Mouse (Mus musculus): Measurements from ENCODE around the gene Synj2. TPM values are rescaled to one million over a fixed set of nuclear protein-coding genes. Genes with fewer than 3 reads are reported as not detected.

The Synj2 gene
- total RNA-seq, 4 experiments from 2014 or later: 61.3 to 82.7 (median 71.8) TPM

GRCm38 (mm10) chr17:5975099-5975977 is 34.3 kb downstream of the Synj2 start:
- peak; percentile 87 to 90 for DNase-seq (ENCODE audit: low spot score in 2 of 2)

GRCm38 (mm10) chr17:5976221-5977055 is 35.4 kb downstream of the Synj2 start:
- no peak for DNase-seq (ENCODE audit: low spot score in 2 of 2)

DNA sequence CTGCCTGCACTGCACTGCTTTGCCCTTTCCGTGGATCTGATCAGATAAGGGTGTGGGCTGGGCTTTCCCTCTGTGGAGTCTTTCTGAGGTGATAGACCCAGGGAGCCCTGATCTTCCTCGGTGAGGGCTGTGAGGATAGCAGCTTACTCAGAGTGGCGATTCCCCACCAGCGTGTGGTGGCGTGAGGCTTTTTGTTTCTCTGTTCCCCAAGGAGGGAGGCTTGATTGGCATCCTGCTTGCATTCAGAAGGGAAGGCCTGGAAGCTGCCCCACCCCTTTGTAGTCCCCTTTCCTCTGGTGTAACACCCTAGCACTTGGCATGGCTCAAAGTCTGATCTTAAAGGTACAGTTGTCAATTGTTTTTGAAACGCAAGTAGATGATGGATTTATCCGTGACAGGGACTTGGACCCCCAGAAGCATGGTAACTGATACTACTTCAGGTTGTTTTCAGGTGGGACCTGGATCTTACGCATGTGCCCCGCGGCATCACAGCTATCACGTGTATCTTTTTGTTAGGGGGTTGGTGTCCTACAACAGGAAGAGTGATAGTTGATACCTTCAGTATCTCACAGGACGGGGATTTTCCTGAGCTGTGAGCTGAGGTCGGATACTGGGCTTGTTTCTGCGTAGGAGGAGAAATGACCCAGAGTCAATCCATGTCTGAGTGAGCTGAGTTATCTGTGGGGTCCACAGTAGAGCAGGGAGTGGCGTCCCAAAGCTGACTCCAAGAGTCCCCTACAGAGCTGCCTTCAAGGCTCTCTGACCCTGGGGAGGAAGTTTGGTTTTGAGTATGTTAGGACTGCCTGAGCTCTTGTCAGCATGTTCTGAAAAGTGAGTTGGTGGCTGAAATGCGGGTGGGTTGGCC is 36.2 kb downstream of the Synj2 start:
- no peak for DNase-seq (ENCODE audit: low spot score in 2 of 2)

DNA sequence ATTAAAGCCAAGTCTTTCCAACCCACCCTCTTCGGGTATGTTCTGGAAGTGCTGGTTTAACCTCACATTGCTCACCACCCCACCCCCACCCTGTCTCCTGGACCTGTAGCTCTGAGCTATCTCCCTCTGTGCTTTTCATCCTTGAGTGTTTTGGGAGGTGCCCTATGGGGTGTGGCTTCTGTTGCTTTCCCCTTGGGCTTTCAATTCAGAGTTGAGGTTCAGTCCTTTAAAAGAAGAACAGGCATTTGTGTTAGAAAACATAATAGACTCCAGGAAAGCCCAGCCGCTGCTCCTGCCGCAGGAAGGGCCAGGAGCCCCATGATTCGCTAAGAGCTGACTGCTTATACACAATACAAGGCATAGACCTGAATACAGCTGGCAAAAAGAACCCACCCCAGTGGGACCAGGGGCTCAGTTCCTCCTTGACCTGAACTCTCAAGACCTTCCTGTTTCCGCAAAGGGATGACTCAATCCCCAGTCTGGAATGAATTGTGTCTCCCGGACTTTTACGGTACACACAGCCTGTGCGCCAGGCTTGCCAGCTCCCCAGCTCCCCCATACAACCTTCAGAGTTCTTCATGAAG is 36.9 kb downstream of the Synj2 start:
- DNase-seq (ENCODE audit: low spot score in 2 of 2): no peak

- DNase-seq (ENCODE audit: low spot score in 2 of 2): no peak
Measured at GRCm38 (mm10) chr17:5978505-5979077, 37.5 kb downstream of the Synj2 start.

- no peak for DNase-seq (ENCODE audit: low spot score in 2 of 2)
Measured at GRCm38 (mm10) chr17:5980860-5981259, 39.8 kb downstream of the Synj2 start.

- no peak for DNase-seq (ENCODE audit: low spot score in 2 of 2)
Measured at GRCm38 (mm10) chr17:5983150-5983549, 42.1 kb downstream of the Synj2 start.

DNA sequence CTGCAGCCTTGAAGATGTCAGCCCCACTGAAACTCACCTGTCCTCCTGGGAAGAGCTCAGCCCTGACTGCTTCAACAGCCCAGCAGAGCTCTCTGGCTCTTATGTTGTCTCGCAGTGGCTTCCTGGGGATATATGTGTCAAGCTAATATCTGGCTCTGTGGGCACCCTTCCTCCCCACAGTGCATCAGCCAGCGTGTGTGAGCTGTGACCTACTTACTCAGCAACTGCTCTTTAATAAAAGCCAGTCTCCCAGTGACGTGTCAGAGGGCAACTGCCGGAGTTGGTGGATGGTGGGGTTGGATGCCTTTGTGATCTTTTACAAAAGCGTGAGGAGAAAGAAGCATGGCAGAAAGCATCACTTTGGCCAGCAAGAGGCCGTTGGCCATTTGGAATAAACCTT is 42.8 kb downstream of the Synj2 start:
- DNase-seq (ENCODE audit: low spot score in 2 of 2): no peak

DNA sequence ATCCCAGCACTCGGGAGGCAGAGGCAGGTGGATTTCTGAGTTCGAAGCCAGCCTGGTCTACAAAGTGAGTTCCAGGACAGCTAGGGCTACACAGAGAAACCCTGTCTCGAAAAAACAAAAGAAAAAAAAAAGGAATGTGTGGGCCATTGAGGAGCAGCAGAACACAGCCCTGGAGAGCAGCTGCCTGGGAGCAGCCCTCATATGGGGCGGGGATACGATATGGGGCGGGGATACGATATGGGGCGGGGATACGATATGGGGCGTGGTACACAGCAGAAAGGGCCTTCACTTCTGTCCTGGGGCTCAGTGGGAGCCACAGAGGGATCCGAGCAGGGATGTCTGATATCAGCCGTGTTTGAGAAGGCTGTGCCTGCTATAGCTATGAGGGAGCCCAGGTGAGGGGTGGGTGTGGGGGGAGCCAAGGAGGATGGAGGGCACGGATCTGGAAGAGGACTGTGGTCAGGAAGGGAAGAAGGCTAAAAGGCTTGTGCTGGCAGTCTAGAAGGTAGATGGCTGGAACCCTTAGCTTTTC is 43.7 kb downstream of the Synj2 start:
- DNase-seq (ENCODE audit: low spot score in 2 of 2): no peak

DNA sequence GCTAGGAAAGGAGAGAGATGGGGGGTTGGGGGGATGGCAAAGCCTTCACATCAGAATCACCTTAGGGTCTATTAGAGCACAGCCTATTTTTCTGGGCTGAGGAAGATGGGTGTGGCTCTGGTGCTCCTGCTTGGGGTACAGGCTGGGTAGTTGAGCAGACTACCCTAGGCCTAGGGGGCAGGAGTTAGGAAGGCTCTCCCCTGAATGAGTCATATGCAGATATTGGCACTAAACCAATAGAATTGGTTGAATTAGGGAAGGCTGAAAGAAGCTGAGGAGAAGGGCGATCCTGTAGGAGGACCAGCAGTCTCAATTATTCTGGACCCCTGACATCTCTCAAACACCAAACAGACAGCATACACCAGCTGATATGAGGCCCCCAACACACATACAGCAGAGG is 44.2 kb downstream of the Synj2 start:
- DNase-seq (ENCODE audit: low spot score in 2 of 2): no peak

DNA sequence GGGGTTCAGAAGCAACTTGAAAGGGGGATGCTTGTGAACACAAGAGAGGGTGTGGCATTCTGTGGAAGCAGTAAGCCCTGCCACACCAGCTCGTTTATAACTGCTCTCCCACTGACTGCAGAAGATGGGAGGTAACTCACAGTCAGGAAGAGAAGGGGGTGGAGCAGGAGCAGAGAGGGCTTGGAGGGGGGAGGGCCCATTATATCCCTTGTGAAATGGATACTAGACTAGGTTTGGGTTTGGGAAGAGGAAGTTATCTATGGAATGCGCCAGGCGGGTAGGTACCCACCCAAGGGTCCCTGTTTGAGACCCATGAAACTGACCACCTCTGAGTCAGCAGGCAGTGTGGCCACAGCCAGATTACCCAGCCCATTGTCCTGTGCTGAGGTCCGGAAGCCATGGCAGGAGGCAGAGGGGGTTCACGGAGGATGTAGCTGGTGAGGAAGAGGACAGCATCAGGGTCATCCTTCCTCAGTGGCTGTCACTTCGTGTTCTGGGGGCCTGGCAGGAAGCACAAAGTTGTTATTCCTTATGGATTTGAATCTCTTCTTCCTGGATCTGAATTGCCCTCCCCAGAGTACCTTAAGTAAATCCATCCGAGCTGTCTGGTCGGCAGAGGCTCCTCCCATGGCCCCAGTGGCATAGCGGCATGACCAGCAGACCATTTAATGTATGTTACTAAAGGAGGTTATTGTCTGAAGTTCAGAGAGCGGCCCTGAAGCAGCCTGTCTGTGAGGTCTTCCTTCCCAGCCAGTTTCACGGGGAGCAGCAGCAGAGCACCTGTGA is 46.4 kb downstream of the Synj2 start:
- DNase-seq (ENCODE audit: low spot score in 2 of 2): no peak

DNA sequence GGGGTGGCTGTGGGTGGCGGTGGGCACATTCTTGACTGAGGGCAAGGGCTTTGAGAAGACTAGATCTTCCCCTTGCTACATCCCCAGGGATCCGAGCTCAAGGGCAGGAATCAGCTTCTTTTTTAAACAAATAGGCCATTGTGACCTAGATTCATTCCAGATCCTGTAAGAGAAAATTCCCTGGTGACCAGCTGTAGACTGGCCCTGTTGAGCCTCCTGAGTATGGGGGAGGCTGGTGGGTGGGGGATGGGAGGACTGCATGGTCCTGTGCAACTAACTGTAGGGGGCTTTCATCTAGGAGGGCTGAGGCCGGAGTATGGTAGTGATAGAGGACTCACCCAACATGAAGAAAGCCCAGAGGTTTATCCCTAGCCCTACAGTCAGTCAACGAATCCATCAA is 47.0 kb downstream of the Synj2 start:
- DNase-seq (ENCODE audit: low spot score in 2 of 2): no peak

GRCm38 (mm10) chr17:5992866-5993580 is 51.9 kb downstream of the Synj2 start:
- no peak for DNase-seq (ENCODE audit: low spot score in 2 of 2)

DNA sequence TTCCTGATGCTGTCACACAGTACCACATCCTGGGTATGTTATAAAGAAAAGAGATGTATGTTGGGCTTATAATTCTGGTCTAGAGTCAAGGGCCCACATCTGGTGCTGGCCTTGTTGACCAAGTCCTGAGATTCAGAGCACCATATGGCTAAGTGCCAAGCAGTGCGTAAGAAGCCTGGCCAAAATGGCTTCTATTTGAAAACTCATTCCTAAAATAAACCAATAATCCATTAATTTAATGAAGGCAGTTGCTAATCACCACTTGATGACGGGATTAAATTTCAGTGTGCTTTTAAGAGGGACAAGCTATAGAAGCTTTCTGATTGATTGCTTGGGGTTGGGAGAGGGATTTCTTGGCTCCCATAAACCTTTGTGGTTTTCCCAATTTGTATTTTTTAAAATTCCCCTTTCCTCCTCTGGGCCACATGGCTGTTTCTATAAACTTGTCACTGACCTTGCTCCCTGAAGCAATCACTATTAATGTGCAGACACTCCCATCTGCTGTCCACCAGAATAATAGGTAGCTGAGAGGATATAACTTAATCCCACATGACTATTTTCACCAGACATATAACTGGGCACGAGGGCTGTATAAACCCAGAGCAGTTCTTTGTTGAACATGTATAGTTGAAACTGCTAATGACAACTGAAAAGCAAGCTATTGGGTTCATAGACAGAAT is 52.6 kb downstream of the Synj2 start:
- DNase-seq (ENCODE audit: low spot score in 2 of 2): no peak

GRCm38 (mm10) chr17:5994606-5995005 is 53.5 kb downstream of the Synj2 start:
- DNase-seq (ENCODE audit: low spot score in 2 of 2): no peak

GRCm38 (mm10) chr17:5996589-5996988 is 55.5 kb downstream of the Synj2 start:
- DNase-seq (ENCODE audit: low spot score in 2 of 2): no peak

DNA sequence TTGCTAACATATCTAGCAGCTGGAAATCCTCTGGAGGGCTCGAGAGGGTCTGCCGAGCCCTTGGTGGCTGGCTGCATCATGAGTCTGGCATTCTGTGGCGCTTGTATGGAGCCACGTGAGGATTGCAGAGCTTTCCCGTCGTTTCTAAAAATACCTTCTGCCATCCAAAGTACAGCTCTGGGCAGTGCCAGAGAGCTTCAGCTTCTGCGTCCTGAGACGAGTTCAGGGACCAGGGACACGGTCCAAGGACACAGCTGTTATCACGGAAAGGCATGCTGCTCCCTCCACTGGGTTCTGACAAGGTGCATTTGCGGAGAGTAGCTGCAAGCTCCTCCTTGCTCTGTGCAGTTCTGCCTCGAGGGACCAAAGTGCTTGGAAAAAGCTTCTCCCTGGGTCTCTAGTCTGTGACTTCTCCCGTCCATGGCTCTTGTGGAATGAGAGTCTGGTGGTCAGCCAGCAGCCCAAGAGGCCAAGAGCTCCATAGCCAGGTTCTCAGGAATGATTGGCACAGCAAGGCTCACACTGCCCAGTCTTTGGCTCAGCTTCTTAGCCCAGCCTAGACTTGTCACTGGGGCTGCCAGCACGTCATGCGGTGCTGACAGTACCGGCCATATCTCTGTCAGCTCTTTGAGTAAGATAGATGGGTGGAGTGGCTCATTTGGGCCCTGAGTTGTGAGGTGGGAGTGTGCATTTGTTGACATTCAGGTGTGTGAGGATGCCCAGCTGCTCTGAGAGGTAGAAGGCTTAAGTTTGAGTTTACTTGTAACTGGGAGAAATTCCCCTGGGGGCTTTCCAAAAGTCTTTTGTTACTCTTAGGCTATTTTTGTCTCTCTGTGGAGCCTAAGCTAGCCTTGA is 56.5 kb downstream of the Synj2 start:
- DNase-seq (ENCODE audit: low spot score in 2 of 2): no peak

DNA sequence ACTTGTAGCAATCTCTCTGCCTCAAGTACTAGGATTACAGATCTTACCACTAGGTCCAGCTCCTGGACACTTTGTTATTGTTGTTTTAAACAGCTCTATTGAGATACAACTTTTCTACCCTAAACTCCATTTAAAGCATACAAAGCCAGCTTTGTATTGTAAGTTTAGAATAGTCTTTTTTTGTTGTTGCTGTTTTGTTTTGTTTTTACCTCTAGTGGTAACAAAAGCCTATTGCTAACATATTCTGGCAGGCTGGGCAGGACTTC is 57.1 kb downstream of the Synj2 start:
- DNase-seq (ENCODE audit: low spot score in 2 of 2): no peak
